Mouse (Mus musculus) heart, embryonic 16.5 days (tissue): ENCODE results near the gene Tmem176a. TPM values are rescaled to one million over a fixed set of nuclear protein-coding genes. Genes with fewer than 3 reads are reported as not detected.
A peak's percentile ranks its signal among the peaks of the same experiment; 100 is the strongest.

Experiments used
- ATAC-seq: fragments of 200-750 bp; cut with Nextera tagmentation; replicated peaks from 2 replicates; pipeline ENCODE4 v1.8.0; 2017; ENCODE audit warnings: moderate number of reproducible peaks; ENCODE audit not compliant: insufficient read depth, low FRiP score; ENCODE audit errors: extremely low read depth
- H3K27ac ChIP-seq: fragments of 300-500 bp; sonication (generic); 2 replicates; pipeline ENCODE4 v1.5.1; 2014; ENCODE audit warnings: mild to moderate bottlenecking, low read length, control low read depth, moderate library complexity
- H3K27me3 ChIP-seq: fragments of 300-500 bp; sonication (generic); 2 replicates; pipeline ENCODE4 v1.6.1; 2014; ENCODE audit warnings: low read length, mixed read lengths; ENCODE audit not compliant: control insufficient read depth, insufficient read depth
- H3K36me3 ChIP-seq: fragments of 300-500 bp; sonication (generic); 2 replicates; pipeline ENCODE4 v1.6.1; 2014; ENCODE audit not compliant: control insufficient read depth, insufficient read depth
- H3K4me1 ChIP-seq: fragments of 300-500 bp; sonication (generic); 2 replicates; pipeline ENCODE4 v1.6.1; 2014; ENCODE audit warnings: low read length, mixed read lengths; ENCODE audit not compliant: control insufficient read depth, insufficient read depth
- H3K4me2 ChIP-seq: fragments of 300-500 bp; sonication (generic); 2 replicates; pipeline ENCODE4 v1.6.1; 2014; ENCODE audit warnings: low read depth, mild to moderate bottlenecking, control low read depth, low read length
- H3K4me3 ChIP-seq: fragments of 300-500 bp; sonication (generic); 2 replicates; pipeline ENCODE4 v1.5.1; 2014; ENCODE audit warnings: mild to moderate bottlenecking, control low read depth, low read length
- H3K9ac ChIP-seq: fragments of 300-500 bp; sonication (generic); 2 replicates; pipeline ENCODE4 v1.6.1; 2014; ENCODE audit warnings: low read length, control low read depth
- H3K9me3 ChIP-seq: fragments of 300-500 bp; sonication (generic); replicated peaks from 2 replicates; pipeline ENCODE4 v1.6.1; 2016; ENCODE audit warnings: low read length; ENCODE audit not compliant: control insufficient read depth
- WGBS: fragments of 180-500 bp; shearing (Covaris S2); extraction: QIAGEN DNeasy Blood & Tissue Kit; methylation state at CpG from one replicate; pipeline ENCODE4 v1.1.7; 2014; 5-methylcytosine and 5-hydroxymethylcytosine counted together
- polyA plus RNA-seq: library from polyadenylated mRNA; unstranded; fragments of >200 nt; fragmentation: Nextera tagmentation; extraction: Ambion mirVana; gene quantifications from 2 replicates; pipeline ENCODE4 v1.2.1, GENCODE M21; 2015

Tmem176a gene
- 78.4 and 88.4 TPM in 2 replicates for polyA plus RNA-seq

GRCm38 (mm10) chr6:48840371-48840969 lies at the start of gene Tmem176a:
Gene Tmem176a, plus strand, starts transcription at chr6:48840919.
- WGBS: 9% methylated on average over 7 of the region's 7 CpGs
- 0 out of 2 replicates have a peak, but pooled peaks cover 9% of the 10 kb centered on the region for H3K36me3 ChIP-seq
- peak within 1 kb of the TSS; percentile 95 for H3K27ac ChIP-seq
- H3K4me3 ChIP-seq: peak within 1 kb of the TSS; percentile 61
- peak; percentile 28 for ATAC-seq
- peak within 1 kb of the TSS; percentile 78 for H3K9ac ChIP-seq
- H3K27me3 ChIP-seq: no peaks in the 10 kb centered on the region
- H3K4me1 ChIP-seq: peaks cover 27% of the 10 kb centered on the region
- H3K9me3 ChIP-seq: no peaks in the 10 kb centered on the region
- peak within 1 kb of the TSS; percentile 79 for H3K4me2 ChIP-seq

- Histone ChIP-seq H3K9me3 (0 out of 2 replicates have a peak, but pooled peaks cover 5% of the 10 kb centered on the region), H3K4me3 (no peak overlapping the region), H3K4me2 (no peak overlapping the region), H3K27ac (no peak overlapping the region), H3K27me3 (no peaks in the 10 kb centered on the region), H3K36me3 (no peaks in the 10 kb centered on the region), H3K9ac (no peak overlapping the region), H3K4me1 (no peaks in the 10 kb centered on the region)
- no peak for ATAC-seq
- 81% methylated on average over 1 of the region's 1 CpGs for WGBS
Observed at GRCm38 (mm10) chr6:48801897-48802296, 38.8 kb upstream of the Tmem176a start.

DNA sequence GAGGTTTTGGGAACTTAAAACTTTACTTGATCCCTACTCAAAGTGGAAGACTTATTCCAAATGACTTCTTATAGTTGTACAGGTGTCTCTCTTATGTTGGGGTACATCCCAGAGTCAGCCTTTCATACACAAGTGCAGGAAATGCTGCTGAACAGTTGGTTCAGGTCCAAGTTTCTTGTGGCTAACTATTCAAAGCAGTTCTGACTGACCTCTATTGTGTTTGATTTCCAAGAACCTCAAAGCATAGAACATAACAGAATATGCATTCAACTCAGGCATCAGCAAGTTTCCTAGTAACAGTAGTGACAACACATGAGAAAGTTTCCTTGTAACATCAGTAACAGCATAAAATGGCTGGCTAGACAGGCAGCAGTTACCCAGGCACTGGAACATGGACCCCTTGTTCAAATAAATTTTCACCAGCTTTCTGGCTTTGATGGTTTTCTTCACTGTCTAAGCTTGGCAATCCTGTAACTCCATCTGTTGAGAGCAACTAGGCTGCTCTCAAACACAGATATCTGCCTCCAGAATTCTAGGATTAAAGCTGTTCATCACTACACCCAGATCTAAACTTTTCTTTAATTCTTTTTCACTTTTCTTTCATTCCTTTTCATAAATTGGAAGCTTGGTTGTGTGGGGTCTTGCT lies 37.2 kb upstream of the Tmem176a start:
- H3K4me3 ChIP-seq: no peak overlapping the region
- H3K36me3 ChIP-seq: no peaks in the 10 kb centered on the region
- H3K9me3 ChIP-seq: 0 out of 2 replicates have a peak, but pooled peaks cover 5% of the 10 kb centered on the region
- H3K27me3 ChIP-seq: no peaks in the 10 kb centered on the region
- no peak overlapping the region for H3K9ac ChIP-seq
- no peak overlapping the region for H3K4me2 ChIP-seq
- ATAC-seq: no peak
- H3K27ac ChIP-seq: no peak overlapping the region
- no peaks in the 10 kb centered on the region for H3K4me1 ChIP-seq

GRCm38 (mm10) chr6:48804346-48804745 lies 36.4 kb upstream of the Tmem176a start:
- Histone ChIP-seq H3K4me2 (no peak overlapping the region), H3K36me3 (no peaks in the 10 kb centered on the region), H3K27ac (no peak overlapping the region), H3K9me3 (0 out of 2 replicates have a peak, but pooled peaks cover 5% of the 10 kb centered on the region), H3K27me3 (no peaks in the 10 kb centered on the region), H3K9ac (no peak overlapping the region), H3K4me1 (no peaks in the 10 kb centered on the region), H3K4me3 (no peak overlapping the region)
- ATAC-seq: no peak
- WGBS: 79% methylated on average over 5 of the region's 5 CpGs

- H3K27ac ChIP-seq: no peak overlapping the region
- no peak overlapping the region for H3K4me2 ChIP-seq
- H3K9me3 ChIP-seq: 0 out of 2 replicates have a peak, but pooled peaks cover 2% of the 10 kb centered on the region
- no peaks in the 10 kb centered on the region for H3K4me1 ChIP-seq
- H3K36me3 ChIP-seq: no peaks in the 10 kb centered on the region
- no peak overlapping the region for H3K9ac ChIP-seq
- H3K27me3 ChIP-seq: no peaks in the 10 kb centered on the region
- no peak overlapping the region for H3K4me3 ChIP-seq
- WGBS: 86% methylated on average over 3 of the region's 3 CpGs
- ATAC-seq: no peak
Observed at GRCm38 (mm10) chr6:48806746-48807145, 34.0 kb upstream of the Tmem176a start.

GRCm38 (mm10) chr6:48809494-48810219 lies 31.1 kb upstream of the Tmem176a start:
- H3K4me1 ChIP-seq: no peaks in the 10 kb centered on the region
- no peak overlapping the region for H3K9ac ChIP-seq
- H3K4me3 ChIP-seq: no peak overlapping the region
- no peak for ATAC-seq
- H3K27ac ChIP-seq: no peak overlapping the region
- no peaks in the 10 kb centered on the region for H3K36me3 ChIP-seq
- WGBS: 58% methylated on average over 3 of the region's 3 CpGs
- 0 out of 2 replicates have a peak, but pooled peaks cover 3% of the 10 kb centered on the region for H3K9me3 ChIP-seq
- H3K27me3 ChIP-seq: no peaks in the 10 kb centered on the region
- no peak overlapping the region for H3K4me2 ChIP-seq

DNA sequence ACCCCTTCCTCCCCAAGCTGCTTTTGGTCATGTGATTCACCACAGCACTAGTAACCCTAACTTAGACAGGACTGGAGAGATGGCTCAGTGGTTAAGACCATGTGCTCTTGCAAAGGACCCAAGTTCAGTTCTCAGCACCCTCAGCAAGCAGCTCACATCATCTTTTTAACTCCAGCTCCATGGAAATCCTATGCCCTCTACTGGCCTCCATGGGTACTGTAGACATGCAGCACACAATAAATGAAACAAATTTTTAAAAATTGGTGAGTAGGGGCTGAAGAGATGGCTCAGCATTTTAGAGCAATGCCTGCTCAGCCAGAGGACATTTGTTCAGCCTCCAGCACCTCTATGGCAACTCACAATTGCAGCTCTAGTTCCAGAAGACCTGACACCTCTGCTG lies 25.7 kb upstream of the Tmem176a start:
- Histone ChIP-seq H3K4me3 (no peak overlapping the region), H3K27me3 (no peaks in the 10 kb centered on the region), H3K27ac (no peak overlapping the region), H3K9me3 (0 out of 2 replicates have a peak, but pooled peaks cover 5% of the 10 kb centered on the region), H3K9ac (no peak overlapping the region), H3K4me1 (no peaks in the 10 kb centered on the region), H3K36me3 (no peaks in the 10 kb centered on the region), H3K4me2 (no peak overlapping the region)
- ATAC-seq: no peak

DNA sequence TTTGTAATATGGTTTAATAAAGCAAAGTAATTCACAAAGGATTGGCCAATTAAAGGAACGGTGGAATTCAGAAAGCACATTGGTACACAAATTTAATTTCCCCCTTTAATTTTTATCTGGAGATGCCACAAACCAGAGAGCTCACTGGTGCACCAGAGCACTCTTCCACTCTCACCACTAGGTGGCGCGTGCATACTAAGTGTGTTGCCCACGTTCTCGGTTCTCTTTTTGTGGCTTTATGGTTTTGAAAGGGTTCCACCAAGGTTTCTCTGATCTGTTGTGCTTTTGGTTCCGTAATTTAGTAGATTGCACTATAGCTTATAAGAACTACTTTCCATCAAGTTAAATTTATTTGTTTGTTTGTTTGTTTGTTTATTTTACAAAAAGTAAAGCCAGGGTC lies 22.9 kb upstream of the Tmem176a start:
- Histone ChIP-seq H3K4me2 (no peak overlapping the region), H3K27me3 (no peaks in the 10 kb centered on the region), H3K4me1 (no peaks in the 10 kb centered on the region), H3K27ac (no peak overlapping the region), H3K9me3 (0 out of 2 replicates have a peak, but pooled peaks cover 5% of the 10 kb centered on the region), H3K9ac (no peak overlapping the region), H3K36me3 (no peaks in the 10 kb centered on the region), H3K4me3 (no peak overlapping the region)
- WGBS: 4% methylated on average over 6 of the region's 6 CpGs
- no peak for ATAC-seq
